Mouse (Mus musculus) urinary bladder, adult 2 months (tissue): ENCODE measurements around the gene Ap1ar. TPM values are rescaled to one million over a fixed set of nuclear protein-coding genes. Genes with fewer than 3 reads are reported as not detected.

Experiments used
- DNase-seq: peaks from one replicate; pipeline ENCODE4 v3.0.0; 2022; ENCODE audit warnings: low spot score
- polyA plus RNA-seq: library from polyadenylated mRNA; depleted of rRNA; stranded (reverse); fragments of >200 nt; gene quantifications from 2 replicates; pipeline ENCODE4 v1.2.3, GENCODE M21; 2012; rRNA removed

Ap1ar gene
- polyA plus RNA-seq = 28.6 and 37.2 TPM in 2 replicates

DNA sequence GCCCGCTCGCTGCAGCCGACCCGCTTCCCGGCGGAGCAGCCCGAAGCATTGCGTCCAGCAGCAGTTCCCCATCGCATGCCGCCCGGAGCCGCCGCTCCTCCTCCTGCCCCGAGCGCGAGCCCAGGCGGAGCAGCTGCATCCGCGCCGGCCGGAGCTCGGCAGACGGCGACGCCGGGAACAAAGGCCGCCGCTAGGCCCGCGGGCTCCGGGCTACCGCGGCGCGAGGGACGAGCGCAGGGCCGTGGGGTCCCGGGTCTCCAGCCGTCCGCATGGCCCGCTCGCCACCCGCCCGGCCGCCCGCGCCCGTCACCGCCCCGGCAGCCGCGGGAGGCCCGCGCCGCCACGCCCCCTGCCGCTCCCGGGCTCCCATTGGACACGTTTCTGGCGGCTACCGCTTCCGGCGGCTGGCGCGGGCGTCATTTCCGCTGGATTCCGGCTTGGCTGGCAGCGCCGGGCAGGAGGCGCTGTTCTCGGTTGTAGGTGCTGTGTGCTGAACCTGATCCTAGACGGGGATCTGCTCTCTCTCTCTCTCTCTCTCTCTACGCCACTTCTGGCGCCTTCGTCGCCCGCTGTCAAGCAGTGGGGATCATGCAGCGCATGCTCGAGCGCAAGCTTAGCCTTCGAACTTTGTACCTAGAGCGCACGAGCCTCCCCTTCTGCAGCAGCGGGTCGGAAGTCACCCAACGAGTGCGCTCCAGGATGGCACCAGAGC, at the start of gene Ap1ar:
Gene Ap1ar, minus strand, starts transcription at position 370 of the 712 bp plus-strand sequence.
- DNase-seq = peak; percentile 98

DNA sequence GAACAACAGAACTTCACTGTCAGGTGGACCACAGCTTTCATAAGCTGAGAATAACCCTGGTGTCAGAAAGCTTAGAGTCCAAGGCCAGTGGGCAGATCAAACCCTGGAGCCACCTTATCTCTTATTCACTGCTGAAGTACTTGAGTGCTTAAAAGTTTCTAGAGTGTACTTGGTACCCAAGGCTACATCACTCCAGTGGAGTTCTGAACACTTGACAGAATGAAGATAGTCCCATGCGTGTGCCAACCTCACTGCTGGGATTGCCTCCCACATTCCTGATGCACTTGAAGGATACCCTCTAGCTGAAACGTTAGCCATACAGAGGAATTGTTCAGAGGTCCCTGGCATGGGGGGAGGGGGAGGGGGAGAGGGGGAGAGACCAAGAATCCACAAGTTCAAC, 44.4 kb upstream of the Ap1ar start:
- no peak for DNase-seq

GRCm38 (mm10) chr3:127879968-127880367, 42.6 kb upstream of the Ap1ar start:
- DNase-seq = no peak

DNA sequence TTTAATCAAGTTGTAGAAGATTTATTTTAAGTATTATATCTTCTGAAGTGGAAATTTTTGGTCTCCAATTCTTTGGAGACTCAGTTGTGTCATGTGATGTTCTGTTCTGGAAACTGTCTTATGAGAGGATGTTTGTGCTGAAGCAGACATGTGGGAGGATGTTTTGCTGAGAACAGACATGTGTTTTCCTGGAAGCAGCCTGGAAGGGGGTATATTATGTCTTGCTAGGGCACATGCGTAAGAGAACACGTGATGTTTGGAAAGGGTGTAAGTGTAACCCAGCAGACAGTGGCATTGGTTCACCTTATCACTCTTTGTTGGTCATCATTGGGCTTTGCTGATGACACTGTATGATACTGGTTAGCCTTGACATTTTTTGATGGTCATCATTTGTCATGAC, 38.2 kb upstream of the Ap1ar start:
- no peak for DNase-seq

- DNase-seq = no peak
Observed at GRCm38 (mm10) chr3:127875059-127875458, 37.7 kb upstream of the Ap1ar start.

DNA sequence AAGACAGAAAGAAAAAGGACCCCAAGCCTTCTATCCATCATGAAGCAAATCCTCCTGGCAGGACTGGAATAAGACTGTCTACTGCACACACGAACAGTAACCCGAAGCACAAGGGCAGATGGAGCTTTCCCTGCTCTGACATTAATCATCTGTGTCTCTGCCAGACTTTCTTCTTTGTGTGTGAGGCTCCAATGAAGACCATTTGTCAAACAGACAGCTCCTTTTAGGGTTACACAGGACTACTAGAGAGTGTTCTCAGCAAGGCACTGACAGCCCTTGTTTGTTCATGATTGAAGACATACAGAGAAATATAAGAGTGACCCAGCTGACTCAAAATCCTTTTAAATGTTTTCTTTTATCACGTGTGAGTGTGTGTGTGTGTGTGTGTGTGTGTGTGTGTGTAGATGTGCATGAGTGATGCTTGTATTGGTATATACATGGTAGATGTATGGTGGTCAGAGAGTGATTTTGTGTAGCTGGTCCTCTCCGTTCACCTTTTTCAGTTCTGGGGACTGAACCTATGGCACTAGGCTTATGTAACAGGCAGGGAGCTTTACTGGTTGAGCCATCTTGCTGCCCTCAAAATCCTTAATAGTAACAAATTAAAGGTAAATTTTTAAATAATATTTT, 37.0 kb upstream of the Ap1ar start:
- DNase-seq = no peak

GRCm38 (mm10) chr3:127871575-127871974, 34.3 kb upstream of the Ap1ar start:
- DNase-seq = no peak

- DNase-seq = no peak
Observed at GRCm38 (mm10) chr3:127868880-127869279, 31.6 kb upstream of the Ap1ar start.

DNA sequence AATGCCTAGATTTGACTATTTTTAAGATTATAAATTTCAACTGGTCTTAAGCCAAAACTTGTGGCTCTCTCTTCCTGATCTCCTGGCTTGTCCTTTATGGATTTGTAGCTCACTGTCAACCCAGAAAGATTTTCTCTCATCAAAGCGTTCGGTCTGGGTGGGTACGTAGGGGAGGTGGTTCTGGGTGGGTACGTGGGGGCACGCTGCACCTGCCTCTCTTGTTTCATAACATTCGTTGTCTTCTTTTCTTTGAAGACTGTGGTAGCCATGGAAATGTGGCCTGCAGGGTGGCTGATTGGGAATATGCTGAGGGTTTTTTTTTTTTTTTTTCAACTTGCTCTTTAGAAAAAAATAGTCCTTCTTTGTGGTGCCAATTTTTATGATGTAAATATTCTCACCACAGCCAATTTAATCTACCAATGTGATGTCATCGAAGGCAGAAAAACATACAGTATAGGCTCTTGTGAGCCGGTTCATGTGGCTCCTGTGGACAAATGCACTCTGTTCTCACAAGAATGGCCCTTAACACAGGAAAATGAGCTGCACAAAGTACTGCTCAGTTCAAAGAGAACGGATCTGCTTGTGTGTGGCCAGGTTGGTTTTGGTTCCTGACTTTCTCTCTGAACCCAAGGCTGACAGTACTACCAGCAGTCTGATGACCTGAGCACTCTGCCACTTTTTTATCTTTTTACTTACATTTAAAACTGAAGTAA, 30.9 kb upstream of the Ap1ar start:
- no peak for DNase-seq

GRCm38 (mm10) chr3:127864242-127864641, 26.9 kb upstream of the Ap1ar start:
- no peak for DNase-seq

DNA sequence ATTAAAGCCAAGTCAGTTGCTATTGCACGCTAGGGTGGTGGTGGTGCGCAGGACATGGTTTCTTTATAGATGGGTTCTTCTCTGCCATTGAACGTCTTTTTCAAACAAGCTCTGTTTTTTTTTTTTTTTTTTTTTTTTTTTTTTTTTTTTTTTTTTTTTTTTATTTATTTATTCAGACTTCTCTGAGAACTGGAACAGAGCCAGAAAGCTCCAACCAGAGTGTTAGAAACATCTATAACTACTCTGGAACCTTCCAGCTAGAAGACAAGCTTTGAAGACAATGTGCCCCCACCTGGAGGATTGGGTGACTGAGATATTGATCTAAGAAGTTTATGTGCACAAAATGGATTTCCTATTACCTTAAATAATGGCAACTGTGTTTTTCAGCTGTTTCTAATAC, 26.2 kb upstream of the Ap1ar start:
- no peak for DNase-seq

DNA sequence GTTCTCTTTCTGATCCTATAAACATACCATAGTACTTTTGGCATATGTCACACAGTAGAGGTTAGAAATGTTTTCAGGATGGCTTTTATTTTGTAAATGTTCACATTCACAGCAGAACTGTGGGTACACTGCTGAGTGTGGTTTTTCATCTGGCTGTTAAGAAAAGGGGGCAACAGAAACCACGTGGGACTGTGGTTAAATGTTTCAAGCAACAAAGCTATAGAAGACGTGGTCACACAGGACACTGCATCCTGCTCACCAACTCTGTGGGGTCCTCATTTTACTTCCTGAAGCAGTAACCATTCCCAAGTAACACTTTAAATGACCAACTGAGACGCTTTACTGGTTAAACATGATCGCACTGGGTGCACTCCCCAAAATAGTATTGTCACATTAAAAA, 25.2 kb upstream of the Ap1ar start:
- DNase-seq = no peak

DNA sequence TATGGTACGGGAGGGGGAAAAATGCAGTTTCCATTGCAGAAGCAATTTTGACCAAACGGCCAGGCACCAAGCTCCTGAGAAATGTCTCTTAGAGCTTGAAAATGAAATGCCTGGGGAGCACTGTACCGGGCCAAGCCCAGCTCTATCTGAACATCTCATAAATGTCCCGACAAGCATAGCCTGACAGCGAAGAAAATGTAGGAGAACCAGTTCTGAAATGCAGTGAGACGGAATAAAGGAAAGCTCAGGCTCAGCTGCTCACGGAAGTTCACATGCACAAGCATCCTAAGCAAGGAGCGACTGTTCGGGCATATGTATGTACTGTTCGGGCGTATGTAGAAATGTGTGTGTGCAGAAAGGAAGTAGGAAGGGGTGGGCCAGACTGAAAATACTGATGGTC, 24.0 kb upstream of the Ap1ar start:
- no peak for DNase-seq

GRCm38 (mm10) chr3:127853431-127854206, 16.3 kb upstream of the Ap1ar start:
- DNase-seq = peak; percentile 30

- no peak for DNase-seq
Observed at GRCm38 (mm10) chr3:127852722-127853121, 15.4 kb upstream of the Ap1ar start.

DNA sequence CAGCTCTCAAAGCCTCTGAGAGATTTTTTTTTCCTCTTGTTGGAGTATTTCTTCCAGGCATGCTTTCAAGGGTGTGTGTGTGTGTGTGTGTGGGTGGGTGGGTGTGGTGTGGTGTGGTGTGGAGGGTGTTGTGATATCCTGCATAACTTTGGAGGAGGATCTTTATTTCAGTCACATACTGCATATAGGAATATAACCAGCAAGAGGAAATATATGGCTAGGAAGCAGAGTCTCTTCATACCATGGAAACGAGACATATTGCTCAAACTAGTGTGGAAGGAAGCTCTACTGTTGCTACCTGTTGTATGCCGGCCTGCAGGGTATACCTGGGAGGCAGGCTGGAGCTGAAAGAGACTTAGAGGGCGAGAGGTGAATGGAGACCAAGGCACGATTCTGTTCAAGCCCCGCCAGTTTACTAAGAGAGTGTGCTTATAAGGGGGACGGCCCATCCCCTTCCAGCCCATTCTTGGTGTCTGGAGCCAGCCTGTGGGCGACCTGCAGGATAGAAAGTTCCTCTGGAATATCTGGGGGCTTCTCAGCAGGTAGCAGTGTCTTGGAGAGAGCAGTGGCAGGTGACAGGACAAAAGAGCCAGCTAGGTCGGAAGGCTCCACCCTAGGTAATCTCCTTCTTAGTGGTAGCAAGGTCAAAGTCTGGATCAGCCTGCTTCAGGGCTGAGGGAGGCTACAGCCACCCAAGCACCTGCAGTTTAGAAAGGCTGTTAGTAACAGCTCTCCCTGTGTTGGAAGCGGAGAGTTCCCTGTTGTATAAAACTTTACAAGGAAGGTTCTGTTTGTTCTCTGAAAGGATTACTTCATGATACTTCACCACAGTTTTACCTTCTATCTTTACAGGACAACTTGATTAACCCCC, 13.7 kb upstream of the Ap1ar start:
- DNase-seq = no peak

GRCm38 (mm10) chr3:127849922-127850321, 12.6 kb upstream of the Ap1ar start:
- DNase-seq = no peak

GRCm38 (mm10) chr3:127848088-127848808, 10.9 kb upstream of the Ap1ar start:
- DNase-seq = no peak

- no peak for DNase-seq
Observed at GRCm38 (mm10) chr3:127843941-127844327, 6.6 kb upstream of the Ap1ar start.

GRCm38 (mm10) chr3:127843324-127843940, 6.1 kb upstream of the Ap1ar start:
- no peak for DNase-seq
